Mouse (Mus musculus) hematopoietic stem cell, adult 5-6 weeks (primary cell): ENCODE measurements around the gene Add3. TPM values are rescaled to one million over a fixed set of nuclear protein-coding genes. Genes with fewer than 3 reads are reported as not detected.
A peak's percentile ranks its signal among the peaks of the same experiment; 100 is the strongest.

ENCODE experiments used
- ATAC-seq, 2 experiments: fragments of 125-278 bp in 1 of 2; replicated peaks in 1 of 2; 2 replicates each; pipeline ENCODE4 v1.8.0; 2016 to 2017; ENCODE audit warnings: inconsistent platforms in 2 of 2, mild to moderate bottlenecking in 2 of 2, moderate number of reproducible peaks in 2 of 2, low read depth in 1 of 2, moderate TSS enrichment in 1 of 2; ENCODE audit not compliant: low FRiP score in 2 of 2, poor library complexity in 2 of 2, severe bottlenecking in 2 of 2, insufficient read depth in 1 of 2, low TSS enrichment in 1 of 2
- total RNA-seq: library from RNA; stranded (forward); fragments of 172-1452, 232-1000 nt; gene quantifications from 2 replicates; pipeline ENCODE4 v1.2.3, GENCODE M21; 2017

The Add3 gene
- total RNA-seq, 1 experiment from 2014 or later: 67.0 TPM

GRCm38 (mm10) chr19:53248023-53248494 lies 107.8 kb downstream of the Add3 start:
- ATAC-seq: peak; percentile 61 to 78

- peak; percentile 17 to 46; a peak in 1 of 4 replicates for ATAC-seq
Measured at GRCm38 (mm10) chr19:53251015-53251414, 110.8 kb downstream of the Add3 start.

- ATAC-seq: no peak; a peak in 1 of 4 replicates
Measured at GRCm38 (mm10) chr19:53251656-53252055, 111.4 kb downstream of the Add3 start.

- peak in 1 of 2 experiments; percentile 41; a peak in 1 of 4 replicates for ATAC-seq
Measured at GRCm38 (mm10) chr19:53252111-53253028, 112.1 kb downstream of the Add3 start.

GRCm38 (mm10) chr19:53256361-53256760 lies 116.1 kb downstream of the Add3 start:
- ATAC-seq: no peak

GRCm38 (mm10) chr19:53256991-53257594 lies 116.8 kb downstream of the Add3 start:
- peak in 1 of 2 experiments; percentile 29; a peak in 1 of 4 replicates for ATAC-seq

GRCm38 (mm10) chr19:53257631-53258560 lies 117.7 kb downstream of the Add3 start:
- peak in 1 of 2 experiments; percentile 23; a peak in 1 of 4 replicates for ATAC-seq

GRCm38 (mm10) chr19:53258740-53259506 lies 118.7 kb downstream of the Add3 start:
- no peak for ATAC-seq

- no peak for ATAC-seq
Measured at GRCm38 (mm10) chr19:53259541-53259940, 119.3 kb downstream of the Add3 start.

GRCm38 (mm10) chr19:53260261-53260660 lies 120.0 kb downstream of the Add3 start:
- no peak for ATAC-seq

- no peak for ATAC-seq
Measured at GRCm38 (mm10) chr19:53260828-53261227, 120.6 kb downstream of the Add3 start.

- ATAC-seq: no peak
Measured at GRCm38 (mm10) chr19:53262061-53262460, 121.8 kb downstream of the Add3 start.

- peak; percentile 76 to 89 for ATAC-seq
Measured at GRCm38 (mm10) chr19:53263859-53264733, 123.9 kb downstream of the Add3 start.

GRCm38 (mm10) chr19:53264821-53265727 lies 124.8 kb downstream of the Add3 start:
- no peak for ATAC-seq

- no peak for ATAC-seq
Measured at GRCm38 (mm10) chr19:53267305-53267704, 127.1 kb downstream of the Add3 start.
